Mouse (Mus musculus): ENCODE results near the gene Ripor1.

Gene Ripor1

DNA sequence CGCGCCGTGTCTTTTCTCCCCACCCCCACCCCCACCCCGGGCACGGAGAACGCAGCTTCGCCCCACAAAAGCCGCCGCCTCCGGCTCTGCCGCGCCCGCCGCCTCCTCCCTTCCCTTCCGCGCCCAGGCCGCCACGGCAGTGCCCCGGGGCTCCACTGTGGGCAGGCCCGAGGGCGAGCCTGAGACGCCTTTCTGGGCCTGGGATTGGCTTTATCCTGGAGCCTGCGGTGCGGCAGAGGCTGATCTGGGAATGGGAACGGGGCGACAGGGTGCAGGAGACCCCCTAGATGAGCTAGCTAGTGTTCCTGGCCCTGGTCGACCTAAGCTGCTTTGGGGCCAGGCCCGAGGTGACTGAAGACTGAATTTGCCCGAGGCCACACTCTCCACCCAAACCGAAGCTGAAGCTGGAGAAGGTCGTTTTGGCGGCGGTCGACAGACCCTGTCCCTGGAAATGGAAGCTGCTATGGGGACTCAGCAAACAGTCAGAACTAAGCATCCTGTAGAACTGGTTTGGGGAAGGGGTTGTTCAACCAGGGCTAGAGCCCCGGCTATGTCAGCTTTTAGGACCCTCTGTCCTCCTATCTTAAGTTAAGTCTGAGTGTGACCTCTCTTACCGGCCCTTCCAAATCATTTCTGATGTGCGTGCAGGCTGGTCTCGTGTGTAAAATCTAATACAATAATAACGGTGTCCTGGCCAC is 585 bp downstream of the Ripor1 start:
- in situ Hi-C loops (cut with MboI, MseI) = no loop called here

DNA sequence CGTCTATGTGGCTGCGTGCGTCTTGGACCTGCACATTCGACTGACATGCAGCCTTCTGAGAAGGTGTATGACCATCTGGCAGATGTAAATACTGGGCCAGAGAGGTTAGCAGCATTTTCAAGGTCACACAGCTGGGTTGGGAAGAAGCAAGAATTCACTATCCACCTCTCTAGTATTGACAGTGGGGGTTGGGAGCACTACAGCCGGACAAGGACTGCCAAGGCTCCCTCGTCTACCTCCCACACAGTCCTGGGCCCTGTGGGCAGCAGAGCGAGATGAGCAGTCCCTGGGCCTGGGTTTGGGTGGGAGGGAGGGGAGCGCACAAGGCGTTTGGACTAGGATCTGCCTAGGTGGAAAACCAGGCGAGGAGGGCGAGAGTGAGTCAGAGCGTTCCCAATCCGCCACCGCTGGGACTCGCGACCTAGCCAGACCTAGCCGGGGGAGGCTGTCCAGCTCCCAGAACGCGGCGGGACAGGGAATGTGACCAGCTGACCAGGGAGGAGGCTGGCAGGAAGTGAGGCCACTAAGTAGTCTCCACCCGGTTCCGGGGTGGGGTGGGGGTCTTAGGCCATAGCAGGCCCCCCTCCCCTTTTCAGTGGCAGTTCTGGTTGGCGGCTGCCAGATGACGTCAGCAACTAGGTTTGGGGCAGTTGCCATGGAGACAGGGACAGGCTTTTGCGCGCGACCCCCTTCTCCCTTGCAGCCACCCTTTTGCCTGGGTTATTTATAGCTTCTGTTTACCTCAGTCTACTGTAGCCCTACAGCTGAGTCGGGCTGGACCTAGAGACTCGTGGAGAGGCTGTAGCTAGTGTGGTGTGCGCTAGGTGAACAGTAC is 1.4 kb downstream of the Ripor1 start:
- in situ Hi-C loops (cut with MboI, MseI) = no loop called here

DNA sequence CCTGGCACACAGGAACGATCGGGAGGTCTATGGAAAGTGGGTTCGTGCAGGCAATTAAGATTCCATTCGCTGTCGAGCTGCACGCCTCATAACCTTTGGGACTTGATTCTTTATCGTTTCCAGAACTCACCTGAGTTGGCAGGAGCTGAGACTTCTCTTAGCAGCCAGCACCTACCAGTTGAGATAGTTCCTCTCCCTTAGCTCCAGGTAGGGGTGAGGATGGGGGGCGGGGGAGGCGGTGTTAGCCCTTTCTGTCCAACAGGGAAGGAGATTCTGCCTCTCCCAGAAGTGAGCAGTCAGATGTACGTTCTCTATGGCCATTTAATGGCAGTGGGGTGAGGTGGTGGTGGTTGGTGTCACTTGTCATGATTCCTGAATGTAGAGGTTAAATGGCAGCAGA is 2.0 kb downstream of the Ripor1 start:
- in situ Hi-C loops (cut with MboI, MseI) = no loop called here

DNA sequence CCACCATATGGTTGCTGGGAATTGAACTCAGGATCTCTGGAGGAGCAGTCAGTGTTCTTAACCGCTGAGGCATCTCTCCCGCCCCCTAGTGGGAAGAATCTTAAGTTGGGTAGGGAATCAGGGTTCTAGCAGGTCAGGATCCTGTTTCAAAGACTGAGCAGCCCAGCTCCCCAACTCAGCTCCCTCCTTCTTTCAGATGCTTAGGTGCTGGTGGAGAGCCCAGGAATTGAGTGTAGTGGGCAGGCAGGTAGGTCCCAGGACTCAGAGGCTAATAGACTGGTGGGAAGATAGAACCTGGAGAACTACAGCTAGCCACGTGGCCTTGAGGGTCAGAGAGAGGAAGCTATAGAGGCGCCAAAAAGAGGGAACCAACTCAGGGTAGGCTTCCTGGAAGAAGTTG is 2.6 kb downstream of the Ripor1 start:
- in situ Hi-C loops (cut with MboI, MseI) = no loop called here

GRCm38 (mm10) chr8:105609355-105609754 is 4.3 kb downstream of the Ripor1 start:
- in situ Hi-C loops (cut with MboI, MseI) = no loop called here

DNA sequence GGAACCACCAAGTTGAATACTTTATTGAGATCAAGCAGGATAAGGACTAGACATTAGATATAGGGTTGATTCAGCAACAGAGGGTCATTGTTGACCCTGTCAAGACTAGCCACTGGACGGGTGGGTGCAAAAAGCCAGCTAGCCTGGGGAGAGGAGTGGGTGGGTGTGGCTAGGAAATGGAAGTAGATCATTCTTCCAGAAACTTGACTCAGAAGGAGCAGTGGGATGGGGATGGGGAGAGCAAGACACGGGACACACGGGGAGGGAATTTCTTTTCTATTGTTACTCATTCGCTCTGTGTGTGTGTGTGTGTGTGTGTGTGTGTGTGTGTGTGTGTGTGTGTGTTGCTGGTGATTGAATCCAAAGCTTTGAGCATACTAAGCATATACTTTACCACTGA is 4.7 kb downstream of the Ripor1 start:
- in situ Hi-C loops (cut with MboI, MseI) = no loop called here

GRCm38 (mm10) chr8:105611836-105612235 is 6.8 kb downstream of the Ripor1 start:
- in situ Hi-C loops (cut with MboI, MseI) = no loop called here

DNA sequence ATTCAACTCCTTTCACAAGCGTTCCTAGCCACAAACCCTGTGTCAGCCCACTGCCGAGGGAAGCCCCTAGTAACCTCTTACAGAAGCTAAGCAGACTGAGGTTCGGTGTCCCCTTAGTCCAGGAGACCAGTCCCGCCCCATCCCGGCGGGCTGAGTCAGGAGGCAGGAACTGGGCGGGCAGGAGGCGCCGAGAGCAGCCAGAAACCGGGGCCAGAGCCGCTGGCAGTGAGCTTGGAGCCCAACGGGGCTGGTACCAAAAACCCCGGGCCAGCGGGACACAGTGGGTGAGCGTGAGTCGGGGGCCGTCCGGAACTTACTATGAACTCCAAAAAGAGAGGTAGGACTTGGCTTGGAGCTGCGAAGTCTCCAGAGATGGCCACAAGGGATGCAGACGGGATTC is 8.0 kb downstream of the Ripor1 start:
- in situ Hi-C loops (cut with MboI, MseI) = no loop called here

- in situ Hi-C loops (cut with MboI, MseI) = no loop called here
Measured at GRCm38 (mm10) chr8:105613830-105614511, 8.9 kb downstream of the Ripor1 start.

DNA sequence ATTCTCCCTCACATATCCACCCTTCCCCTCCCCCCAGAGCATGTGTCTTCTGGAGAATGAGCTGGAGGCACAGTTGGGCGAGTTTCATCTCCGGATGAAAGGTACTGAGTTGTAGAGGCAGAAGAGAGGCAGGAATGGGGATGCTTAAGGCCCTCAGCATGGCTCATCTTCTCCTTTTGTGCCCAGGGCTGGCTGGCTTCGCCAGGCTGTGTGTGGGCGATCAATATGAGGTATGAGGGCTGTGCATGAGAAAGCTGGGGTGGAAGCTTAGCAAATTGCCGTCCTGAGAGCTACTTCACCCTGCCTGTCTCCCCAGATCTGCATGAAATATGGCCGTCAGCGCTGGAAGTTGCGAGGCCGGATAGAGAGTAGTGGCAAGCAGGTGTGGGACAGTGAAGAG is 10.9 kb downstream of the Ripor1 start:
- in situ Hi-C loops (cut with MboI, MseI) = loop anchor here (5.0 kb wide), 1 partner anchor 71 kb away; the partner anchor contains the start of gene Carmil2

DNA sequence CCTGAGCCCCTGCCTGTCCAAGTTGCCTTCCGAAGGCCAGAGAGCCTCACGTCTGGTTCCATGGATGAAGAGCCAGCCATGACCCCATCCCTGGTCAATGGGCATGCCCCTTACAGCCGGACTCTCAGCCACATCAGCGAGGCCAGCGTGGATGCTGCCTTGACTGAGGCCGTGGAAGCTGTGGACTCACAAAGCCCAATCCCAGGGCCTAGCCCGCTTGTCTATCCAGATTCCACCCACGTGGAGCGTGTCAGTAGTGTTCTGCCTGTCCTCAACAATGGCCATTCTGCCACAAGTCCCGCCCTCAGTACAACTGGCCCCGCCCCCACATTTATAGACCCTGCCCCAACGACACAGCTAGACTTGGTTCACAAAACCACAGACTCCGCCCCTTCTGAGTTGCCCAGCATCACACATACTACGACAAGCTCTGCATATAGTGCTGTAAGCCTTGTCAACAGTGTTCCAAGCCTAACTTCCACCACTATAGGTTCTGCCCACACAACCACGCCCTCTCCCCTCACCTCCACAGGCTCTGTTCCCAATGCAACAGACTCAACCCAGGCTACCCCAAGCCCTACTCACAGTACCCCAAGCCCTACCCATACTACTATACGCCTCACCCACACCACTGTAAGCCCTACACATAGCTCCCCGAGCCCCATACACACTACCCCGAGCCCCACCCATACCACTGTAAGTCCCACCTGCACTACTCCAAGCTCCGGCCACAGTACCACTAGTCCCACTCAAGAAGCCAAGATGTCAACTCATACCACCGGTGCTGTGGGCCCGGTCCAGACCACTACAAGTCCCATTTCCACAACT is 12.6 kb downstream of the Ripor1 start:
- in situ Hi-C loops (cut with MboI, MseI) = loop anchor here (5.0 kb wide), 1 partner anchor 70 kb away; the partner anchor contains the start of gene Carmil2

GRCm38 (mm10) chr8:105618279-105618634 is 13.2 kb downstream of the Ripor1 start:
- in situ Hi-C loops (cut with MboI, MseI) = loop anchor here (5.0 kb wide), 1 partner anchor 69 kb away; the partner anchor contains the start of gene Carmil2

GRCm38 (mm10) chr8:105618892-105619591 is 14.0 kb downstream of the Ripor1 start:
- in situ Hi-C loops (cut with MboI, MseI) = loop anchor here (5.0 kb wide), 1 partner anchor 68 kb away; the partner anchor contains the start of gene Carmil2

DNA sequence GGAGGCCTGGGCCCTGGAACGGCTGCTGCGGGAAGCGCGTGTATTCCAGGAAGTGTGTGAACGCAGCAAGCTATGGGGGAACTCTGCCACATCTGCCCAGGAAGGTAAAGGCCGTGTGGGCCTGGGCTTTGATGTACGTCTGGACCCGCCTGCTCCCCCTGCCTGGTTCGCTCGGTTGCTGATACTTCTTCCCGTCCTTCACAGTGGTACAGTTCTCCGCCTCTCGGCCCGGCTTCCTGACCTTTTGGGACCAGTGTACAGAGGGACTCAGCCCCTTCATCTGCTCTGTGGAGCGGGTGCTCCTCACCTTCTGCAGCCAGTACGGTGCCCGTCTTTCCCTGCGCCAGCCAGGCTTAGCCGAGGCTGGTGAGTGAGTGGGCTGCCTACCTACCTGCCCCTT is 15.2 kb downstream of the Ripor1 start:
- in situ Hi-C loops (cut with MboI, MseI) = no loop called here

GRCm38 (mm10) chr8:105620946-105621720 is 16.1 kb downstream of the Ripor1 start:
- in situ Hi-C loops (cut with MboI, MseI) = no loop called here

DNA sequence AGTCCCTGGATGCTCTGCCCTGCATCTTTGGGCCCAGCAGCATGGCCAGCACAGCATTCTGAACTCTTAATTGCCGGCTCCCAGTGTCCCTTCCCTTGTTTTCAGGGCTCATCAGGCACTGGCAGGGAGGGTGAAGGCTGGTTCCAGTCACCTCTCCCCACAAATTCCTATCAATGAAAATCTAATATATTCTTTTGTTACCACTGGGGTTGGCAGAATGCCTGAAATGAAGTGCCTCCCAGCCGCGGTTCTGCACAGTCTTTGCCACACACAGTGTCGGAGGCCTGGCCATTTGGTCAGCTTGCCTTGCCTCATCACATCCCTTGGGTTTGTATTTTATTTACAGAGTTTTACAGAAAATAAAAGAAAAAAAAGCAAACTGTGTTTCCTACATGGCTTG is 16.8 kb downstream of the Ripor1 start:
- in situ Hi-C loops (cut with MboI, MseI) = no loop called here

DNA sequence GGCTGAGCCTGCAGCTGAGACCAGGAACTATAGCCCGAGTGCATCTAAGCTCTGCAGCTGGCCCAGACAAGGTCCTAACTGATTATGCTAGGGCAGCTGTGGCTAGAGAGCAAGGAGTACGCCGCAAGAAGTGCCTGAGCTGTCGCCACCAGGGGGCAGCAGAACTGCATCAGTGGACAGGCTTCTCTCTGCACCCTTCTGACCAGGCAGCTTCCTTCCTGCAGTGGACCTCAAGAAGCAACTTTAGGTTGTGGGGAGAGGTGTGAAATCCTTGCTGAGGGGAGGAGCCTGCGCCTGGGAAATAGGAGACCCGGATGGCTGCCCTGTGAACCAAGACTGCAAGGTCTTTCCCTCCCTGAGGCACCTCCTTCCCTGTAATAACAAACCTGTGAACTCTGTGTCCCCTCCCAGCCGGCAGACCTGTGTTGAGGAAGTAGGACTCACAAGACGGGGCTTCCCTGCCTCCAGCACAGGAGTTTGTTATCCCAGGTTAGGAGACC is 17.4 kb downstream of the Ripor1 start:
- in situ Hi-C loops (cut with MboI, MseI) = no loop called here

- in situ Hi-C loops (cut with MboI, MseI) = no loop called here
Measured at GRCm38 (mm10) chr8:105623118-105623517, 18.1 kb downstream of the Ripor1 start.

- in situ Hi-C loops (cut with MboI, MseI) = no loop called here
Measured at GRCm38 (mm10) chr8:105623679-105624245, 18.7 kb downstream of the Ripor1 start.

Data from T-helper 1 cell (primary cell).